Comparison of ENCODE assay signal across 17 mouse cellular contexts in the genomic region with DNA sequence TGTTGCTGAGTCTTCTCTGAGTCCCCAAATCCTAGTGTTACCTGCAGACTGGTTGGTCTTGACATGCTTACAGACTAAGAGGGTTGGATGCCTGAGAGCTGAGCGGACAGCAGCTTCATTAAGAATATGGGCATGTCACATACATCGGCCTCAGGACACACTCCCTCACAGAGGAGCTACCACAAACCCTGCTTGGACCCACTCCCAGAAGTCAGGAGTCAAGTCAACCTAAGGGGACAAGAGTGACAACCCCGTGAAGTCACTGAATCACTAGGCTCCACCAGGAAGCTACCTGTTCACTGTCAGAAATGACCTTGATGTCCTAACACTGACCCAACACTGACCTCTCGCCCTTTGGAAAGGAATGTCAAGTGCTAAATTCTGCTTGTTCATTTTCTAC.
"Had no signal": no experiment of that assay in that cellular context is flagged by ENCODE, and none has a peak within 500 bp of the region (broad histone marks: within the 10 kb centered on the region; RNA-seq: fewer than 3 reads in every experiment).

No protein-coding gene starts in this region.

- ATAC-seq: liver, postnatal 0 days; lung, postnatal 0 days; midbrain, embryonic 15.5 days had no signal

- H3K4me3 ChIP-seq: lung, embryonic 15.5 days; megakaryocyte, embryonic 14.5 days; midbrain, embryonic 12.5 days; midbrain, embryonic 15.5 days; neural tube, embryonic 12.5 days; stomach, embryonic 15.5 days had no signal

- DNase-seq: liver, postnatal 0 days; lung, adult 2 months; lung, postnatal 14 days; lung, postnatal 36 days; right cerebral cortex, postnatal 14 days; thymus, adult 2 months; thymus, postnatal 25 days; thymus, postnatal 4 days had no signal

- H3K27ac ChIP-seq: macrophage; midbrain, embryonic 12.5 days; midbrain, embryonic 15.5 days; neural tube, embryonic 12.5 days; stomach, embryonic 15.5 days; stomach, postnatal 0 days had no signal

- H3K4me2 ChIP-seq: lung, embryonic 15.5 days; midbrain, embryonic 12.5 days; midbrain, embryonic 15.5 days; neural tube, embryonic 12.5 days; stomach, embryonic 15.5 days had no signal

- H3K9me3 ChIP-seq: lung, embryonic 15.5 days; midbrain, embryonic 12.5 days; midbrain, embryonic 15.5 days; neural tube, embryonic 12.5 days; stomach, embryonic 15.5 days had no signal

- H3K9ac ChIP-seq: liver, postnatal 0 days; lung, embryonic 15.5 days; midbrain, embryonic 12.5 days; midbrain, embryonic 15.5 days; neural tube, embryonic 12.5 days; stomach, embryonic 15.5 days had no signal

- H3K27me3 ChIP-seq: lung, embryonic 15.5 days; megakaryocyte, embryonic 14.5 days; midbrain, embryonic 12.5 days; midbrain, embryonic 15.5 days; neural tube, embryonic 12.5 days; stomach, embryonic 15.5 days had no signal

- H3K36me3 ChIP-seq: lung, embryonic 15.5 days; midbrain, embryonic 12.5 days; midbrain, embryonic 15.5 days; neural tube, embryonic 12.5 days; stomach, embryonic 15.5 days had no signal

- H3K4me1 ChIP-seq: megakaryocyte, embryonic 14.5 days; midbrain, embryonic 12.5 days; midbrain, embryonic 15.5 days; neural tube, embryonic 12.5 days; stomach, embryonic 15.5 days had no signal
